Mouse (Mus musculus) intestine, embryonic 16.5 days (tissue): ENCODE results near the gene Slc1a3. TPM values are rescaled to one million over a fixed set of nuclear protein-coding genes. Genes with fewer than 3 reads are reported as not detected.

ENCODE experiments used
- ATAC-seq: fragments of 200-750 bp; cut with Nextera tagmentation; 2 replicates; pipeline ENCODE4 v1.8.0; 2017; ENCODE audit warnings: moderate TSS enrichment, moderate library complexity
- H3K27ac ChIP-seq: fragments of 300-500 bp; sonication (generic); 2 replicates; pipeline ENCODE4 v1.5.1; 2014; ENCODE audit warnings: mild to moderate bottlenecking, low read length
- H3K27me3 ChIP-seq: fragments of 300-500 bp; sonication (generic); replicated peaks from 2 replicates; pipeline ENCODE4 v1.6.1; 2014; ENCODE audit warnings: low read length, control low read depth, mixed read lengths; ENCODE audit not compliant: control insufficient read depth, insufficient read depth
- H3K36me3 ChIP-seq: fragments of 300-500 bp; sonication (generic); 2 replicates; pipeline ENCODE4 v1.6.1; 2014; ENCODE audit warnings: low read length, control low read depth; ENCODE audit not compliant: control insufficient read depth, insufficient read depth
- H3K4me1 ChIP-seq: fragments of 300-500 bp; sonication (generic); 2 replicates; pipeline ENCODE4 v1.6.1; 2014; ENCODE audit warnings: low read length, control low read depth, mixed read lengths; ENCODE audit not compliant: control insufficient read depth, insufficient read depth
- H3K4me2 ChIP-seq: fragments of 300-500 bp; sonication (generic); 2 replicates; pipeline ENCODE4 v1.6.1; 2014; ENCODE audit warnings: low read depth, low read length, control low read depth
- H3K4me3 ChIP-seq: fragments of 300-500 bp; sonication (generic); 2 replicates; pipeline ENCODE4 v1.5.1; 2014; ENCODE audit warnings: mild to moderate bottlenecking, low read length
- H3K9ac ChIP-seq: fragments of 300-500 bp; sonication (generic); 2 replicates; pipeline ENCODE4 v1.6.1; 2014; ENCODE audit warnings: low read depth, low read length
- H3K9me3 ChIP-seq: fragments of 300-500 bp; sonication (generic); 2 replicates; pipeline ENCODE4 v1.6.1; 2016; ENCODE audit warnings: low read length, control low read depth; ENCODE audit not compliant: control insufficient read depth
- WGBS: fragments of 180-500 bp; shearing (Covaris S2); extraction: QIAGEN DNeasy Blood & Tissue Kit; methylation state at CpG from one replicate; pipeline ENCODE4 v1.1.7; 2014; 5-methylcytosine and 5-hydroxymethylcytosine counted together
- polyA plus RNA-seq: library from polyadenylated mRNA; unstranded; fragments of >200 nt; fragmentation: Nextera tagmentation; extraction: Ambion mirVana; gene quantifications from 2 replicates; pipeline ENCODE4 v1.2.1, GENCODE M21; 2015

The Slc1a3 gene
- polyA plus RNA-seq, 1 experiment from 2014 or later: 4.0 TPM

DNA sequence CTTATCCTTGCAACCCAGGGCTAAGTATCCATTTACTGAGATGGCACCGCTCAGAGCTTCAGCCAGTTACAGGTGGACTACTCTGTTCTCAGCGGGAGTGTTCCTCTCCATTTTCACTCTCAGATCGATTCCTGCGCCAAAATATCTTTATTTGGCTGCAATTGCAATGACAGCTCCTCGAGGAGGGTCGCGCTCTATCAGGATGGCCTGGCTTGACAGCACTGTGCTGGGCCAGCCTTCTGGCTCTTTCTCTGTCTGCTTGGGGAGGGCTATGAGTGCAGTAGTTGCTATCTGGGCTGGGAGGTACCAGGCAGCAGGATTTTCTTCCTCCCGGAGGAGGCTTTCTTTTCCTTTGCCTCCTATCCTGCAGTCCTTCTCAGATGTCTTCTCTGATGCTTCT lies 57.9 kb downstream of the Slc1a3 start:
- WGBS: 79% methylated on average over 8 of the region's 8 CpGs
- Histone ChIP-seq H3K9me3 (no peaks in the 10 kb centered on the region), H3K9ac (no peak overlapping the region), H3K4me2 (no peak overlapping the region), H3K36me3 (no peaks in the 10 kb centered on the region), H3K4me3 (no peak overlapping the region), H3K27me3 (no peaks in the 10 kb centered on the region), H3K27ac (no peak overlapping the region), H3K4me1 (no peaks in the 10 kb centered on the region)
- no peak for ATAC-seq

DNA sequence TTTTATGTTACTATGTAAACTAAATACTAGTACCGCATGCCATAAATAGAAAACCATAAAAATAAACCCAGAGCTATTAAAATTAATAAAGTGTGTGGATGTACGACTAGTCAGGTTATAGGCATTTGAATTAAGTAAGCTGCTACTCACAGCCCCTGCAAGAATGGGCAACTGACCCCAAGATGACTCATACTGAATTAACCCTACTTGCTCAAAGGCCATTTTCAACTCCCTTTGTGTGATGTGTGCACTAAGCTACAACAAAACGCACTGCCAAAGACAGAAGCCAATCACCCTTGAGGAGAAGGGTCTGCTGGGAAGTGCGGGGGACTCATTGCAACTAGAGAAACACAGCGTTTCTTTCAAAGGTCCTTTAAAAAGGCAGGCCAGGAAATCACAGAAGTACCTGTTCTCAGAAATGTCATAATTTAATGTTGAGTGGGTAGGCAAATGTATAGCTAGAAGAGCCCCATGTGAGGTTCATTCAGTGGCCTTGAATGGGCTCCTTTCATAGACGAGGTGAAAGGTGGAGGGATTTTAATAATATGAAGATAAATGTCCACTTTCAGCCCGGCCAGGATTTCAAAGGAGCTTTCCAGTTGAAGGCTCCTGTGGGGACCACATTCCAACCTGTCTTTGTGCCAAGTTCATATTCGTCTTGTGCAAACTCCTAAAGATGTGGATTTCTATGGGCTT lies 66.4 kb downstream of the Slc1a3 start:
- no peaks in the 10 kb centered on the region for H3K36me3 ChIP-seq
- WGBS: 67% methylated on average over 8 of the region's 8 CpGs
- no peak overlapping the region for H3K9ac ChIP-seq
- H3K9me3 ChIP-seq: no peaks in the 10 kb centered on the region
- H3K4me2 ChIP-seq: no peak overlapping the region
- no peak overlapping the region for H3K27ac ChIP-seq
- H3K27me3 ChIP-seq: no peaks in the 10 kb centered on the region
- no peaks in the 10 kb centered on the region for H3K4me1 ChIP-seq
- H3K4me3 ChIP-seq: no peak overlapping the region
- no peak for ATAC-seq

DNA sequence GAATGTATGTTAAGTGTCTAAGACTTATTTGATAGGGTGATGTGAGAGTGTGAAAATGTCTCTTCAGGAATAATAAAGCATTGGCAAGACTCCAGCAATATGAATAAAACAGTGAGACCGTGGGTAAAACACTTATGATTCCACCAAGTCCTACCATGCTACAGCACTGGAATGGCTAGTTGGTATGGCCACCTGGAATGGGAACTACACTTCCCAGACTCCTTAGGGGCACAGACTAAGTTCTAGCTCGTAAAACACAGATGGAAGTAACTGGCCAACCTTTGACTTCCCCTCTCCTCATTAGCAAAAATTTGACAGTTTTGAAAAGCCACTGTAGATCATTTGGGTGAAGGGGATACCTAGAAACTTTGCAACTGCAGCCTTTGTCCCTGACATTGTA lies 70.7 kb downstream of the Slc1a3 start:
- Histone ChIP-seq H3K4me2 (no peak overlapping the region), H3K9me3 (no peaks in the 10 kb centered on the region), H3K27ac (no peak overlapping the region), H3K36me3 (no peaks in the 10 kb centered on the region), H3K4me1 (0 out of 2 replicates have a peak, but pooled peaks cover 3% of the 10 kb centered on the region), H3K27me3 (no peaks in the 10 kb centered on the region), H3K4me3 (no peak overlapping the region), H3K9ac (no peak overlapping the region)
- no peak for ATAC-seq
- 63% methylated on average over 2 of the region's 2 CpGs for WGBS

DNA sequence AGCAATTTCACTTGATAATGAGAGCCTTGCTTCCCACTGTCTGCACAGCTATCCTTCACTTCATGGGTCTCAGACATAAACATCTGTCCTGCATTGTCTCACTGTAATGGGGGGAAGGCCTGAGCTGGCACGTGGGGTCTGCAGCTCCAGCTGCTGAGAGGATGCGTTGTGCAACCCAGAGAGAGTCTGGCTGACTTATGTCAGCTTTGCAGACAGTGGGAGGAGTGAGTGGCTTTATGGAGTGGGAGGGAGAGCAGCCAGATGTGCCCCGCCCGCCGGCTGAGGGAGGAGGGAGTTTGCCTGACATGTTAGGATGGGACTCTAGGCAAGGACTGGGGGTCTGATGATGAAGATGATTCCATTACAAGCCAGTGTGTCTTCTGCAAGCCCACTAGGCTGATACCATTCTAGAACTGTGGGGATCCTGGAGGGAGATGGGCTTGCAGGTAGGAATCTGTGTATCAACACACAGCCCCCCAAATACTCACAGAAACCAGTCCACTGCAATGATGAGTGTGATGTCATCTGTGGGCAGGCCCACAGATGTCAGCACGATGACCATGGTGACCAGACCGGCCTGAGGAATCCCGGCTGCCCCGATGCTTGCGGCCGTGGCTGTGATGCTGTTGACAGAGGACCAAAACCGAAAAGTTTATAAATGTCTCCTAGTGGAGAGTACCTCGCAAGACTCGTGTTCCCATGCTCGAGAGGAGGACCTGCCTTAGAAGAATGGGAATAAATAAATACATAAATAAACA lies 71.8 kb downstream of the Slc1a3 start:
- H3K4me3 ChIP-seq: no peak overlapping the region
- peak; percentile 72 for ATAC-seq
- no peak overlapping the region for H3K9ac ChIP-seq
- whole genome bisulfite sequencing: 72% methylated on average over 15 of the region's 15 CpGs
- H3K4me1 ChIP-seq: 0 out of 2 replicates have a peak, but pooled peaks cover 3% of the 10 kb centered on the region
- no peaks in the 10 kb centered on the region for H3K36me3 ChIP-seq
- H3K27me3 ChIP-seq: no peaks in the 10 kb centered on the region
- H3K4me2 ChIP-seq: no peak overlapping the region
- H3K27ac ChIP-seq: no peak overlapping the region
- no peaks in the 10 kb centered on the region for H3K9me3 ChIP-seq

- no peaks in the 10 kb centered on the region for H3K27me3 ChIP-seq
- H3K4me1 ChIP-seq: 0 out of 2 replicates have a peak, but pooled peaks cover 3% of the 10 kb centered on the region
- WGBS: 77% methylated on average over 2 of the region's 2 CpGs
These were observed 73.3 kb downstream of the Slc1a3 start for GRCm38 (mm10) chr15:8637283-8637682.

GRCm38 (mm10) chr15:8635974-8636373 lies 74.6 kb downstream of the Slc1a3 start:
- 93% methylated on average over 15 of the region's 15 CpGs for WGBS
- Histone ChIP-seq H3K27me3 (no peaks in the 10 kb centered on the region), H3K9ac (no peak overlapping the region), H3K4me1 (0 out of 2 replicates have a peak, but pooled peaks cover 3% of the 10 kb centered on the region), H3K9me3 (no peaks in the 10 kb centered on the region), H3K27ac (no peak overlapping the region), H3K4me3 (no peak overlapping the region), H3K36me3 (no peaks in the 10 kb centered on the region), H3K4me2 (no peak overlapping the region)
- no peak for ATAC-seq

More at GRCm38 (mm10) chr15:8637283-8637682, 73.3 kb downstream of the Slc1a3 start:
- Histone ChIP-seq H3K9ac (no peak overlapping the region), H3K27ac (no peak overlapping the region), H3K36me3 (no peaks in the 10 kb centered on the region), H3K9me3 (no peaks in the 10 kb centered on the region), H3K4me2 (no peak overlapping the region), H3K4me3 (no peak overlapping the region)
- no peak for ATAC-seq

- H3K4me1 ChIP-seq: 0 out of 2 replicates have a peak, but pooled peaks cover 3% of the 10 kb centered on the region
- no peak for ATAC-seq
- H3K9ac ChIP-seq: no peak overlapping the region
- no peaks in the 10 kb centered on the region for H3K27me3 ChIP-seq
- H3K9me3 ChIP-seq: no peaks in the 10 kb centered on the region
- H3K27ac ChIP-seq: no peak overlapping the region
- H3K4me3 ChIP-seq: no peak overlapping the region
- no peaks in the 10 kb centered on the region for H3K36me3 ChIP-seq
- H3K4me2 ChIP-seq: no peak overlapping the region
- WGBS: 80% methylated on average over 4 of the region's 4 CpGs
These were observed 75.8 kb downstream of the Slc1a3 start for GRCm38 (mm10) chr15:8634807-8635206.

DNA sequence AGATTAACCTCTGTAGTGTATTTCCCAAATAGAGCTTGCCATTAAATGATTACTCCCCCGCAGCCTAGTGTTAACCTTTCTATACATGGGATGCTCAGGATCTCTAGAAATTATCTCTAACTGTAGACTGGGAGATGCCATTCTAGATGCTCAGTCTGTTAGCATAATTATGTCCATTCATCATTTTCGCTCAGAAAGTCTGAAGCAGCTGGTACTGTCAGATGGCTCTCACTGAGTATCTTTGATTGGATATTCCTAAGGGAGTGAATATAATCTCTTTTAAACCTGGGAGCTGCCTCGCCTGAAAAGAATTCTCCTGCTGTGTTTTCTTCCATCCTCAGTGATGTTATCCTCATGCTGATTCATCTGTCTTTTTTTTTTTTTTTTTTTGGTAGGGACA lies 76.2 kb downstream of the Slc1a3 start:
- no peak for ATAC-seq
- Histone ChIP-seq H3K27me3 (no peaks in the 10 kb centered on the region), H3K9me3 (no peaks in the 10 kb centered on the region), H3K27ac (no peak overlapping the region), H3K4me3 (no peak overlapping the region), H3K4me1 (0 out of 2 replicates have a peak, but pooled peaks cover 3% of the 10 kb centered on the region), H3K4me2 (no peak overlapping the region), H3K9ac (no peak overlapping the region), H3K36me3 (no peaks in the 10 kb centered on the region)
- 85% methylated on average over 3 of the region's 3 CpGs for WGBS

DNA sequence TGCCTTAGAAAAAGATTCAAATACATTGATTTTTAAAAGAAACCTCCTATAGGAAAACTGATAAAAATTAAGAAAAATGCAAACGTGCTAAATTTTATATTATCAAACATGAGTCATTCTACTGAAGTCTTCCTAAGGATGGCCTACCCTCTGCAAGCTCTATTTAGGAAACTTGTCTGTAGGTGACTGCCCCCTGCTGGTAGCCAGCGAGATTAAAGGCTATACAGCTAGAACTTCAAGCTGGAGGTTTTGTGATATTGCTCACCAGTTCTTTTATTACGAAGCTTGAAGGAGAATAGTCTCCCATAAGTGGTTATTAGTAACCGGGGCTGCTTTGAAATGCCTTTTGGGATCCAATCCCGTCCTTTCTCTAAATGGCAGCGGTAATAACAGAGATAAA lies 77.2 kb downstream of the Slc1a3 start:
- H3K36me3 ChIP-seq: no peaks in the 10 kb centered on the region
- H3K4me3 ChIP-seq: no peak overlapping the region
- no peak overlapping the region for H3K9ac ChIP-seq
- no peaks in the 10 kb centered on the region for H3K27me3 ChIP-seq
- 65% methylated on average over 6 of the region's 6 CpGs for WGBS
- H3K4me1 ChIP-seq: no peaks in the 10 kb centered on the region
- H3K27ac ChIP-seq: no peak overlapping the region
- no peak overlapping the region for H3K4me2 ChIP-seq
- H3K9me3 ChIP-seq: no peaks in the 10 kb centered on the region
- ATAC-seq: no peak
